Mouse (Mus musculus) neural tube, embryonic 13.5 days (tissue): Measurements from ENCODE around the gene Wdr41. TPM values are rescaled to one million over a fixed set of nuclear protein-coding genes. Genes with fewer than 3 reads are reported as not detected.

Experiments
- ATAC-seq: fragments of 200-750 bp; cut with Nextera tagmentation; 2 replicates; pipeline ENCODE4 v1.8.0; 2017; ENCODE audit warnings: low read depth, mild to moderate bottlenecking, moderate TSS enrichment, moderate library complexity
- H3K27ac ChIP-seq: fragments of 300-500 bp; sonication (generic); replicated peaks from 2 replicates; pipeline ENCODE4 v1.5.1; 2015; ENCODE audit warnings: moderate library complexity, mild to moderate bottlenecking, inconsistent platforms
- H3K27me3 ChIP-seq: fragments of 300-500 bp; sonication (generic); 2 replicates; pipeline ENCODE4 v1.6.1; 2015; ENCODE audit warnings: mild to moderate bottlenecking, inconsistent platforms
- H3K36me3 ChIP-seq: fragments of 300-500 bp; sonication (generic); 2 replicates; pipeline ENCODE4 v1.6.1; 2015; ENCODE audit warnings: mild to moderate bottlenecking, inconsistent platforms
- H3K4me1 ChIP-seq: fragments of 300-500 bp; sonication (generic); replicated peaks from 2 replicates; pipeline ENCODE4 v1.6.1; 2015; ENCODE audit warnings: inconsistent platforms
- H3K4me2 ChIP-seq: fragments of 300-500 bp; sonication (generic); 2 replicates; pipeline ENCODE4 v1.6.1; 2015; ENCODE audit warnings: inconsistent platforms, mild to moderate bottlenecking, moderate library complexity
- H3K4me3 ChIP-seq: fragments of 300-500 bp; sonication (generic); 2 replicates; pipeline ENCODE4 v1.5.1; 2015; ENCODE audit warnings: mild to moderate bottlenecking, inconsistent platforms
- H3K9ac ChIP-seq: fragments of 300-500 bp; sonication (generic); 2 replicates; pipeline ENCODE4 v1.6.1; 2015; ENCODE audit warnings: moderate library complexity, mild to moderate bottlenecking, inconsistent platforms
- H3K9me3 ChIP-seq: fragments of 300-500 bp; sonication (generic); 2 replicates; pipeline ENCODE4 v1.6.1; 2016; ENCODE audit warnings: inconsistent platforms
- WGBS: fragments of 180-500 bp; shearing (Covaris S2); methylation state at CpG from one replicate; pipeline ENCODE4 v1.1.7; 2015; 5-methylcytosine and 5-hydroxymethylcytosine counted together
- polyA plus RNA-seq: library from polyadenylated mRNA; unstranded; fragments of >200 nt; fragmentation: Nextera tagmentation; extraction: Ambion mirVana; gene quantifications from 2 replicates; pipeline ENCODE4 v1.2.1, GENCODE M21; 2015

Wdr41 gene
- polyA plus RNA-seq, 1 experiment from 2014 or later = 27.1 TPM

DNA sequence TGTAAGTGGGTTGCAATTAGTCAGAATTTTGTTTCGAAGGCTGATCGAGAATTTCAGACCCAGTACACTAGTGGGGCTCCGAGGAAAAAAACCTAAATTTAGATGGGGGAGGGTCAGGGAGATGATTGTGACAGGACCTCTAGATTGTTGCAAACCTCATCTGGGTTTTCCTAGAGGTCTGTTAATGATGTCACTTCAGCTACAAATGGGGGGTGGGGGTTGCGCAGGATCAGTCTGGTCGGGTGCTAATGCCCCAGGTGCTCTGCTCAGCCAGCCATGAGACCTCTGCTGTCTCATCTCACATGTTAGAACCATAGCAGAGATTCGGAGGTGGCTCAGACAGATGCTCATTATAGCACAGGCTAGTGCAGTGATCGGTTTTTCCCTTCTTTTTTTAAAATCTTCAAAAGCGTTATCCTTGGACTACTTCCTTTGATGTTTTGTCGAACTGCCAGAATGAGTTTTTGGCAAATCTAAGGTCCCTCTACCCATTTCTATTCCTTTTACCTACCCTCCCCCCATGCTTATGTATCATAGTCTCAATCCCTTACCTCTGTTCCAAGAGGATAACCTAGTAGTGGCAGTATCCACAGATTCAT is 64.1 kb downstream of the Wdr41 start:
- Histone ChIP-seq H3K4me2 (no peak overlapping the region), H3K27me3 (no peaks in the 10 kb centered on the region), H3K27ac (no peak overlapping the region), H3K36me3 (no peaks in the 10 kb centered on the region), H3K4me1 (no peaks in the 10 kb centered on the region), H3K9me3 (no peaks in the 10 kb centered on the region), H3K4me3 (no peak overlapping the region), H3K9ac (no peak overlapping the region)
- WGBS = 81% methylated on average over 9 of the region's 9 CpGs
- no peak for ATAC-seq

DNA sequence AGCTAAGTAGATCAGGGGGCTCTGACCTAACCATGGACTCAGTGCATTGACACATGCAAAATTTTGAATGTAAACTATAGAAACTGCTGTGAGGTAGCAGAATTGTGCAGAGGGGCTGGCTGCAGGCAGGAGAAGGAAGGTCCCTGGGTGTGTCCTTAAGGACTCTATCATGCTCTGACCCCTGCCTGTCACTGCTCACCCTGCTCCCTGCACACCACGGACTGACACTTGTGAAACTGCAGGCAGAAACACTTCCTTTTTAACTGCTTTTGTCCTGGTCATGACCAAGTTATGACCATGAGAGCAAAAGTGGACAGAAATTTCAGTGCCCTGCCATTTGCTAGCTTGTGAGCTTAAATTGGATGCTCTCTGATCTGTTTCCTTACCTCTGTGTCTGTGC is 68.0 kb downstream of the Wdr41 start:
- 68% methylated on average over 1 of the region's 1 CpGs for WGBS
- H3K27ac ChIP-seq = no peak overlapping the region
- no peak for ATAC-seq

DNA sequence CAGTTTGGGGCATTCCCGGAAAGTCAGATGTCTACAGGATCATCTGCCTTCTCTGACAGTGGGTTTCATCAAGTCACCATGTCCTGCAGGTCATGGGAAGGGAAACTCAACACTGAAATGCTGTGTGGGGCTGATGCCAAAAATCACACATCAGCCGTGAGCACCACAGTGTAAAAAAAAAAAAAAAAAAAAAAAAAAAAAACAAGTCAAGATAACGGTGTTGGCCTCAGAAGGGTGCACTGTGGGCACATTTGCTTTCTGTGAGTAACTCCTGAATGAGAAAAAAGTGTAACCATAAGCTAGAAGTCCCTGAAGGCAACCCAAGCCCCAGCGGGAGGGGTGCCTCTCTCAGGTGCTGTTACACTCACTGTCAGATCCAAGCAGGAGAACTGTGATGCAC is 74.3 kb downstream of the Wdr41 start:
- no peak overlapping the region for H3K27ac ChIP-seq
- no peak overlapping the region for H3K4me2 ChIP-seq
- no peaks in the 10 kb centered on the region for H3K27me3 ChIP-seq
- no peaks in the 10 kb centered on the region for H3K4me1 ChIP-seq
- no peak overlapping the region for H3K9ac ChIP-seq
- H3K9me3 ChIP-seq = no peaks in the 10 kb centered on the region
- 82% methylated on average over 4 of the region's 4 CpGs for WGBS
- H3K36me3 ChIP-seq = no peaks in the 10 kb centered on the region
- no peak for ATAC-seq
- no peak overlapping the region for H3K4me3 ChIP-seq

More for the DNA sequence above, 68.0 kb downstream of the Wdr41 start:
- Histone ChIP-seq H3K4me3 (no peak overlapping the region), H3K4me2 (no peak overlapping the region), H3K27me3 (no peaks in the 10 kb centered on the region), H3K9me3 (no peaks in the 10 kb centered on the region), H3K9ac (no peak overlapping the region), H3K36me3 (no peaks in the 10 kb centered on the region), H3K4me1 (no peaks in the 10 kb centered on the region)

- 88% methylated on average over 3 of the region's 3 CpGs for WGBS
- Histone ChIP-seq H3K27ac (no peak overlapping the region), H3K4me2 (no peak overlapping the region), H3K9ac (no peak overlapping the region), H3K27me3 (no peaks in the 10 kb centered on the region), H3K36me3 (no peaks in the 10 kb centered on the region), H3K9me3 (no peaks in the 10 kb centered on the region), H3K4me1 (no peaks in the 10 kb centered on the region), H3K4me3 (no peak overlapping the region)
- ATAC-seq = no peak
Observed at GRCm38 (mm10) chr13:95052421-95052820, 76.3 kb downstream of the Wdr41 start.

- H3K4me3 ChIP-seq = no peak overlapping the region
- 78% methylated on average over 1 of the region's 1 CpGs for WGBS
- no peak overlapping the region for H3K9ac ChIP-seq
- no peaks in the 10 kb centered on the region for H3K36me3 ChIP-seq
- no peaks in the 10 kb centered on the region for H3K27me3 ChIP-seq
- no peaks in the 10 kb centered on the region for H3K9me3 ChIP-seq
- H3K4me1 ChIP-seq = no peaks in the 10 kb centered on the region
- no peak overlapping the region for H3K4me2 ChIP-seq
- no peak for ATAC-seq
- H3K27ac ChIP-seq = no peak overlapping the region
Observed at GRCm38 (mm10) chr13:95055742-95056388, 79.7 kb downstream of the Wdr41 start.

DNA sequence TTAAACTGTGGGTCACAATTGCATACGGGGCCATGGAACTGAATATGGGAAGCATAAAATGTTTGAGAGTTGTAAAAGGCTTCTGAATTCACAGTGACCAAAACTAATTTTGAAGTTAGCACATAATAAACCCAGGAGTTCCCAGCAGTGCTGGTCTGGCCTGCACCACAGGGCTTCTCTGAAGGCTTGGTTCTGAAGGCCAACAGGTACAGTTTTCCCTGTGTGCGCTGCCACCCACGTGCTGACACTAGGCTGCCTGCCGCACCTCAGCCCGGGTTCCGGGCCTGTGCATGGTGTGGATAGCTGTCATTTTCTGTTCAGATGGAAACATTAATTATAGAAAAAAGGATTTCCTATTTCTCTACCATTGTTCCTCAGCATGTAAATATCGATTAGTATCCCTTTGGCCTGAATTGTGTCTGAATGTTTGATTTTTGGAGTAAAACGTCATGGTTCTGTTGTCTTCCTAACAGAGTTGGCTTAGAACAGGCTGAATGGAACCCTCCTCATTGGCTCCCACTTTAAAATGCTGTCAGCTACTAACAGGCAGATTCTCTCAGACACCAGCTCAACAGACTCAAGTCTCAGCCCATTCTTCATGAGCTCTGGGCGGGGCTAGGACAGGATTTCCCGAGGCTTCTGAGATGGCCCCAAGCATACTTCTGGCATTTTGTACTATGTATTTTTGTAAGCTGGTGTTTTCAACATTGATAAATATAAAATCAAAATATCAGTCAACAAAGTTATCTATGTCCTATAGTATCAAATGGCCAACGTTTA is 80.5 kb downstream of the Wdr41 start:
- Histone ChIP-seq H3K4me3 (no peak overlapping the region), H3K36me3 (no peaks in the 10 kb centered on the region), H3K27ac (no peak overlapping the region), H3K4me2 (no peak overlapping the region), H3K9me3 (no peaks in the 10 kb centered on the region), H3K4me1 (no peaks in the 10 kb centered on the region), H3K27me3 (no peaks in the 10 kb centered on the region), H3K9ac (no peak overlapping the region)
- whole genome bisulfite sequencing = 88% methylated on average over 11 of the region's 11 CpGs
- no peak for ATAC-seq

GRCm38 (mm10) chr13:95058885-95059284 is 82.7 kb downstream of the Wdr41 start:
- no peak overlapping the region for H3K4me2 ChIP-seq
- H3K9me3 ChIP-seq = no peaks in the 10 kb centered on the region
- H3K27ac ChIP-seq = no peak overlapping the region
- H3K36me3 ChIP-seq = no peaks in the 10 kb centered on the region
- no peaks in the 10 kb centered on the region for H3K4me1 ChIP-seq
- H3K9ac ChIP-seq = no peak overlapping the region
- no peaks in the 10 kb centered on the region for H3K27me3 ChIP-seq
- WGBS = 84% methylated on average over 4 of the region's 4 CpGs
- ATAC-seq = no peak
- no peak overlapping the region for H3K4me3 ChIP-seq

GRCm38 (mm10) chr13:95063390-95064017 is 87.4 kb downstream of the Wdr41 start:
- no peaks in the 10 kb centered on the region for H3K36me3 ChIP-seq
- no peaks in the 10 kb centered on the region for H3K9me3 ChIP-seq
- WGBS = 70% methylated on average over 4 of the region's 4 CpGs
- no peak overlapping the region for H3K27ac ChIP-seq
- no peak overlapping the region for H3K9ac ChIP-seq
- H3K4me2 ChIP-seq = no peak overlapping the region
- no peak for ATAC-seq
- no peak overlapping the region for H3K4me3 ChIP-seq
- H3K4me1 ChIP-seq = 0 out of 2 replicates have a peak, but pooled peaks cover 5% of the 10 kb centered on the region
- no peaks in the 10 kb centered on the region for H3K27me3 ChIP-seq

DNA sequence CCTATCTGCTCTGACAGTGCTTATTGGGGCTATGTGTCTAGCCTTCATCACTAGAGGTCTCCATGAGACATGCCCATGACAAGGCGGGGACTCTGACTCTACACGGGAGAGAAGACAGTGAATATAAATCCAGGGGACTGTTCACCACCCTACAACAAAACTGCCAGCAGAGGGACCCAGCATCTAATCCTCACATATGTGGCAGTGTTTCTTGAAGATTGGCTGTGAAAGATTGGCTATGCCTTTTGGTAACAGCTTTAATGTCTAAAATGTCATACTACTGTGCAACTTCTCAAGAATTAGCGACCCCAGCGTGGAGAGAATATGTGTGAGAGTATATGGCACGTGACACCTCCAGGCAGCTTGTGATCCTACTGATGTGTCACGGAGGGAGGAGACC is 91.7 kb downstream of the Wdr41 start:
- no peaks in the 10 kb centered on the region for H3K36me3 ChIP-seq
- no peaks in the 10 kb centered on the region for H3K9me3 ChIP-seq
- H3K4me3 ChIP-seq = no peak overlapping the region
- no peaks in the 10 kb centered on the region for H3K27me3 ChIP-seq
- no peak overlapping the region for H3K27ac ChIP-seq
- 73% methylated on average over 6 of the region's 6 CpGs for WGBS
- no peak overlapping the region for H3K4me2 ChIP-seq
- no peak for ATAC-seq
- H3K4me1 ChIP-seq = peaks cover 7% of the 10 kb centered on the region; the same call in 1 of the 2 replicates
- H3K9ac ChIP-seq = no peak overlapping the region

DNA sequence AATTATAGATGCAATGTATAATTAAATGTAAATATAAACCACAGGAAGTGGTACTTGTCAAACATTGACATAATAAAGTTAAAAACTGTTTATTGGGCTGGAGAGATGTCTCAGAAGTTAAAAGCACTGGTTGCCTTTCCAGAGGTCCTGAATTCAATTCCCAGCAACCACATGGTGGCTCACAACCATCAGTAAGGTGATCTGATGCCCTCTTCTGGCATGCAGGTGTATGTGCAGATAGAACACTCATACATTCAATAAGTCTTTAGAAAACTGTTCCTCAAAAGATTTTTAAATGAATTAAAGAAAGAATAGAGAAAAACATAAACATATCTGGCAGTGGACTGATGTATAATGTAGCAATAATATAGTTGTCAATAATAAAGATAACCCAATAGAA is 94.1 kb downstream of the Wdr41 start:
- Histone ChIP-seq H3K36me3 (no peaks in the 10 kb centered on the region), H3K9ac (no peak overlapping the region), H3K27ac (no peak overlapping the region), H3K4me2 (no peak overlapping the region), H3K27me3 (no peaks in the 10 kb centered on the region), H3K4me1 (peaks cover 24% of the 10 kb centered on the region), H3K9me3 (no peaks in the 10 kb centered on the region), H3K4me3 (no peak overlapping the region)
- no peak for ATAC-seq
